Mouse (Mus musculus) kidney, adult 2 months (tissue): ENCODE data around the gene Foxp1. TPM values are rescaled to one million over a fixed set of nuclear protein-coding genes. Genes with fewer than 3 reads are reported as not detected.
A peak's percentile ranks its signal among the peaks of the same experiment; 100 is the strongest.

Experiments used
- DNase-seq: peaks from one replicate; pipeline ENCODE4 v3.0.0; 2021
- H3K27ac ChIP-seq: fragments of 200-500 bp; 2 replicates; pipeline ENCODE4 v1.5.1; 2012; ENCODE audit warnings: low read depth, low read length, control low read depth, inconsistent platforms; ENCODE audit not compliant: insufficient read depth
- H3K27me3 ChIP-seq: fragments of 200-500 bp; replicated peaks from 2 replicates; pipeline ENCODE4 v1.6.1; 2012; ENCODE audit warnings: mild to moderate bottlenecking, moderate library complexity, low read length, inconsistent platforms; ENCODE audit not compliant: control insufficient read depth, insufficient read depth
- H3K36me3 ChIP-seq: fragments of 200-500 bp; 2 replicates; pipeline ENCODE4 v1.6.1; 2012; ENCODE audit warnings: mild to moderate bottlenecking, moderate library complexity, low read length, inconsistent platforms; ENCODE audit not compliant: control insufficient read depth, insufficient read depth
- H3K4me1 ChIP-seq: fragments of 200-500 bp; 2 replicates; pipeline ENCODE4 v1.6.1; 2011; ENCODE audit warnings: low read length; ENCODE audit not compliant: control insufficient read depth, insufficient read depth
- H3K4me3 ChIP-seq: fragments of 200-500 bp; 2 replicates; pipeline ENCODE4 v1.5.1; 2011; ENCODE audit warnings: mild to moderate bottlenecking, low read depth, low read length, control low read depth; ENCODE audit not compliant: insufficient read depth
- CTCF ChIP-seq: fragments of 200-500 bp; conservative IDR thresholded peaks from 2 replicates; pipeline ENCODE4 v1.5.1; 2011; ENCODE audit warnings: low read depth, mild to moderate bottlenecking, control low read depth, low read length, moderate library complexity, mixed read lengths; ENCODE audit not compliant: insufficient read depth, insufficient read length
- POLR2A ChIP-seq: fragments of 200-500 bp; IDR thresholded peaks from one replicate; pipeline ENCODE4 v1.6.1; 2011; ENCODE audit warnings: low read depth, low read length, control low read depth
- whole genome bisulfite sequencing: fragments of 180-500 bp; shearing (Covaris S2); methylation state at CpG from one replicate; pipeline ENCODE4 v1.1.7; 2018; 5-methylcytosine and 5-hydroxymethylcytosine counted together
- polyA plus RNA-seq: library from polyadenylated mRNA; depleted of rRNA; stranded (reverse); fragments of >200 nt; gene quantifications from 2 replicates; pipeline ENCODE4 v1.2.3, GENCODE M21; 2012

The Foxp1 gene
- polyA plus RNA-seq, 1 experiment: 32.8 TPM

DNA sequence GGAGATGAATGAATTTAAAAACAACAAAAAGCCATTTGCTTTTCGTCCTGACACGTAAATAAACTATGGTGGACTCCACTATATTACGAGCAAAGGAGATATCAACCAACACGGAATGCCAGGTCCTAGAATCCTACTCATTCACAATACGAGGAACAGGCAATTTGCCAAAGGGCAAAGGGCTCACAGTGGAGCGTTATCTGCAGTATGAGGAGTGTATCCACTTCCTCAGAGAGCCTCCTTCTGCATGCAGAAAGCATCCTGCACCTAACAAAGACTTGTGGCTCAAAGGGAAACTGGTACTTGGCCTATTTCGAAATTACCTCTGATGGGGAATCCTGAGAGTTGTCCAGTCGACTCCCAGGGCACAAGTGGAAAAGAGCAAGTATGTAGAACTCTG, 328.8 kb downstream of the Foxp1 start:
- WGBS: 45% methylated on average over 8 of the region's 8 CpGs
- H3K4me1 ChIP-seq: no peaks in the 10 kb centered on the region
- H3K4me3 ChIP-seq: no peak overlapping the region
- no peaks in the 10 kb centered on the region for H3K27me3 ChIP-seq
- DNase-seq: peak; percentile 64
- TF ChIP-seq CTCF (no peak), POLR2A (no peak)
- no peaks in the 10 kb centered on the region for H3K36me3 ChIP-seq
- H3K27ac ChIP-seq: no peak overlapping the region

DNA sequence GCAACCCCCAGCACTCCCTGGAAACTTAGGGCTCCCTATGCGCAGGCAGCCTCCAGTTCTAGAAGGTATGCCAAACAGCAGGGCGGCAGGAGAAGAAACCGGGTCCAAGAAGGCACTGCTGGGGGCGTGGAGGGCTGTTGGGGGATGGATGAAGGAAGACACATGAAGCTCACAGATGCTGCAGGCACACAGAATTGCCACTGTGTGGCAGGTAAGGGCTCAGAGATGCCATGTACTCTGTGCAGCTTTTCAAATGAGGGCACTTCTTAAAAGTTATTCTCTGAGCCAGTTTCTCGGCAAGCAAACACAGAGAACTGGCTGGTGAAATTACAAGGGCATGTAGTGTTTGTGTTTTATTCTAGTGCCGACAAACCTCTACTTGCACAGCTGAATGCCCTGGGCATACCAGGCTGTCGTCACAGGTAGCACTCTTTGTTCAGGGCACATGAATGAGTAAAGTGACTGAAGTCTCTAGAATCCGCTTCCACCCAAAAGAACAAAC, 330.8 kb downstream of the Foxp1 start:
- H3K27me3 ChIP-seq: no peaks in the 10 kb centered on the region
- no peak overlapping the region for H3K4me3 ChIP-seq
- H3K4me1 ChIP-seq: no peaks in the 10 kb centered on the region
- TF ChIP-seq CTCF: 0 out of 2 replicates have a peak, but pooled peaks have one; percentile 12
- TF ChIP-seq POLR2A: no peak
- no peak overlapping the region for H3K27ac ChIP-seq
- H3K36me3 ChIP-seq: no peaks in the 10 kb centered on the region
- no peak for DNase-seq
- 64% methylated on average over 8 of the region's 8 CpGs for WGBS

DNA sequence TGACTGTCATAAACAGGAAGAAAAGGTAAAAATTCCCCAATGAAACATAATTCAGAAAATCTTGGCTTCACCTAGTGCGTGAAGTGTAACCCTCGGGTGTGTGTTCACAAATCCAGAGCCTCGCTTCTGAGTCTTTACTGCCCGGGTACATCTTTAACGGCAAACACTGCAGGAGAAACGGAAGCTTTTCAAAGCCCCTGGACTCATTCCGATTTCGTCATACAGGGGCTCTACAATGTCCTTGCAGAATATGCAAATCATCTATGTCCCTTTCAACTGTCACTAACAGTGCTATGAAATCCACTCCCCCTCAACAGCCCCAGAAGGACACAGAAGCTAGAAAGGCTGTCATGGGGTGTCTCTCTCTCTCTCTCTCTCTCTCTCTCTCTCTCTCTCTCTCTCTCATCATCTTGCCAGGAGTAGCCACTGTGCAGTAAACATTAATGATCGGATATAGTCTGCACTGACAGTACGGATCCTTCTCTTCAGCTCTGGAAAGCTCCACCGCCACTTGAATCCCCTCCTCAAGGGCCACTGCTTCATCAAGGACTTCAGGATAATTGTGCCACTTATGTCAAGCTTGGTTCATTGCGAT, 331.4 kb downstream of the Foxp1 start:
- WGBS: 75% methylated on average over 12 of the region's 12 CpGs
- TF ChIP-seq CTCF: no peak
- TF ChIP-seq POLR2A: no peak

DNA sequence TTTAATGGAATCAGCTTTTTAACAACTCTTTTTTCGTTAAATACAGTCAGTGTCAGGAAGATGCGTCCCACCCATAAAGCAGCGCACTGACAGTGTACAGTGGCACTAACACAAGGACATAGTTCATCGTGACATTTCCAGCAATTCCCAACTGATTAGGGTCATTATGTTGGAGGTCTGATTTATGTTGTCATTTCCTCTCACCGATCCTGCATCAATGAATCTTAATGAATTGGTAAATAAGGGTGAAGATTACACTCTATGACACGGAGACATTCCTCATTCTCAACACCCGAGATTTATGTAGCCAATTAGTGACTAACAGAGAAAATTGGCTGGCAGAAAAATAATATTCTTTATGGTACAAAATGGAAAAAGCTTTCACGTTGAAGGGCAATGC, 332.6 kb downstream of the Foxp1 start:
- H3K36me3 ChIP-seq: no peaks in the 10 kb centered on the region
- no peaks in the 10 kb centered on the region for H3K4me1 ChIP-seq
- DNase-seq: no peak
- TF ChIP-seq POLR2A (no peak), CTCF (no peak)
- H3K27ac ChIP-seq: no peak overlapping the region
- WGBS: 34% methylated on average over 8 of the region's 8 CpGs
- no peaks in the 10 kb centered on the region for H3K27me3 ChIP-seq
- H3K4me3 ChIP-seq: no peak overlapping the region

More for the DNA sequence above, 331.4 kb downstream of the Foxp1 start:
- Histone ChIP-seq H3K4me3 (no peak overlapping the region), H3K4me1 (no peaks in the 10 kb centered on the region), H3K36me3 (no peaks in the 10 kb centered on the region), H3K27ac (no peak overlapping the region), H3K27me3 (no peaks in the 10 kb centered on the region)
- DNase-seq: no peak

DNA sequence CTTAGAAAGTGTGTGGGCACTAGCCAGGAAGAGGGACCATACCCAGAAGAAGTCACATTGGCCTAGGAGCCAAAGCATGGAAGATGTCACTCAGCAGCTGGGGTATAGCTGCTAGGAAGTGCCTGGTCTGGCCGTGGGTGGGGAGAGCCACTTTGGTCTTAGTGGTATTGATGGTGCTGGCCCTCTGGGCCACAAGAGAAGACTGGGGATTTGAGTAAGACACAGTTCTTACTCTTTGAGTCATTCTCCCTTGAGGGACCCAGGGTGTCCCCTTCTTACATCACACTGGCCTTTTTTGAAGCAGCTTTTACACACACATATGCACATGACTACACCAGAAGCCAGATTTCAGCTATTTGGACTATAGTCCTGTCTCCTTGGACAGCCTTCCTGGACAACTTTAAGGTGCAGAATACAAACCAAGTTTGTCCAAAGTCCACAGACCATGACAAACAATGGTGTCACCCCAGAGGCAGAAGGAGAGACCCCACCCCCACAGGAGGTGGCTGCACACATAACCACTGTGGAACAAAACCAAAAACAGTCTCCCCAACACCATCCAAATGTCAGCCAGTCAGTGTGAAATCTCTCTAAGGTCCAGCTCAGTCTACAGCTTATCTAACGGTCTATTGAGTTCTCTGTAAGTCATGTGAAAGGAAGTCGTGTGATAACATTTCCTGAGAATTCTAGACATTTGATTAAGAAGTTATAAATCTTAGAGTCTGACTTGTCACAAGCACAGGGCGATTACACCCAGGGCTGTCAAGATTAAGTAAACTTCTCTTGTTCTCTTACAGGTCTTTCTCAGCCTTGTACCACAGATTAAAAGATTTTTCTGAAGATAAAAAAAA, 333.9 kb downstream of the Foxp1 start:
- Histone ChIP-seq H3K27ac (no peak overlapping the region), H3K27me3 (no peaks in the 10 kb centered on the region), H3K36me3 (no peaks in the 10 kb centered on the region), H3K4me3 (no peak overlapping the region), H3K4me1 (no peaks in the 10 kb centered on the region)
- DNase-seq: no peak
- TF ChIP-seq CTCF (no peak), POLR2A (no peak)
- WGBS: 73% methylated on average over 4 of the region's 4 CpGs

DNA sequence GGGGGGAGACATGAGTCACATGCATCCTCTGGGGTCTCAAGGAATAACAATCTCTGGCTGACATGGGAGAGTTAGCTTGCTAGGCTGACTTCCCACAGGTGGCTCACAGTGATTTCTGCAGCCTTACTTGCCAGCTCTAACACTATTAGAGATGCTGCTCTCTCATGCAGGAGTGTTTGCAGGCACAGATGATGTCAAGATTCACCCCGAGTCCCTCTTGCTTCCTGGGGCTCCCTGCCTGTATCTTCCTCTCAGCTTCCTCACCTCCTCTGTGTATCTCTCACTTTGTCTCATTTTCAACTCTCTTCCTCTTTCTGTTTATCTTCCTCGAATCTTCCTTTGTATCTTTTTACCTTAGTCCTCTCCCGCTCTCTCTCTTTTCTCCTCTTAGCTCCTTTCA, 334.6 kb downstream of the Foxp1 start:
- Histone ChIP-seq H3K4me1 (no peaks in the 10 kb centered on the region), H3K27ac (no peak overlapping the region), H3K4me3 (no peak overlapping the region), H3K27me3 (no peaks in the 10 kb centered on the region), H3K36me3 (no peaks in the 10 kb centered on the region)
- 87% methylated on average over 3 of the region's 3 CpGs for WGBS
- DNase-seq: no peak
- no peak for TF ChIP-seq CTCF
- no peak for TF ChIP-seq POLR2A

DNA sequence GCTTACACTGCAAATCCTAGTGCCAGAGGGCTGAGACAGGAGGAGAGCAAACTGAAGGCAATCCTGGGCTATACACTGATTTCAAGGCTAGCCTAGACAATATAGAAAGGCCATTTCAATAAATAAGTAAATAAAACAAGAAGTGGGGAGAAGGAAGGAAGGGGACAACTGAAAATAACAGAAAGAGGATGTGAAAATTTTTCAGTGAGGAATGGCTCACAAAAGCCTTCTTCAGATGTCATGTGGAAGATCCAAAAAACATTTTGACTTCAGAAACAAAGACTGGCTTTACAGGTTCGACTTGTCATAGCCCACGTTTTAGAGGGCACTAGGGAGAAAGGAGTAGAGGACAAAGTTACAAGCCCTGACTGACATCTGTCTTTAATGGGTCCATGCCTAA, 335.1 kb downstream of the Foxp1 start:
- H3K27me3 ChIP-seq: no peaks in the 10 kb centered on the region
- no peak overlapping the region for H3K4me3 ChIP-seq
- H3K4me1 ChIP-seq: no peaks in the 10 kb centered on the region
- WGBS: 72% methylated on average over 2 of the region's 2 CpGs
- DNase-seq: no peak
- no peaks in the 10 kb centered on the region for H3K36me3 ChIP-seq
- no peak for TF ChIP-seq POLR2A
- TF ChIP-seq CTCF: no peak
- H3K27ac ChIP-seq: no peak overlapping the region
